Mouse (Mus musculus) CD4-positive, CD25-positive, alpha-beta regulatory T cell, adult 2 months (primary cell): Measurements from ENCODE around the gene Med23.

Source experiments
- DNase-seq: peaks from one replicate; pipeline ENCODE4 v3.0.0-alpha.2; 2012; ENCODE audit warnings: low read depth, low spot score

Med23 gene

GRCm38 (mm10) chr10:24869760-24870290 lies at the start of gene Med23:
Gene Med23 (plus strand): TSS chr10:24869986.
- DNase-seq = peak; percentile 97

- DNase-seq = no peak
Measured at GRCm38 (mm10) chr10:24821990-24822676, 47.7 kb upstream of the Med23 start.

DNA sequence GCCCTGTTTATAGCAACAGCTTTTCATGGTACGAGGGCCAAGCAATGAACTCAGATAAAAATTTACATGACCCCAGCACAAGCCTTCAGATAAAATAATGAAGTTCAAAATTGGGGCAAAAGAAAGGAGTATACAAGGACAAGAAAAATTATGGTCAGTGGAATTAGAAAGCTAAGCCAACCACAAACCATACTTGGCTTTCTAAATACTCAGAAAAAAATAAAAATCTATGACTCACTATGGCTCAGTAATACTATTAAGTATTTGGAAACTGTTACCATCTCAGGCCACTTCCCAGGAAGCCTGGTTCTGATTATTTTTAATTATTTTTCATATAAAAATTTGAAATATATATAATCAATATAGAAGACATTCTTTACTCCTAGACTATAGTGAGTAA lies 46.9 kb upstream of the Med23 start:
- no peak for DNase-seq

- DNase-seq = no peak
Measured at GRCm38 (mm10) chr10:24823265-24823664, 46.5 kb upstream of the Med23 start.

DNA sequence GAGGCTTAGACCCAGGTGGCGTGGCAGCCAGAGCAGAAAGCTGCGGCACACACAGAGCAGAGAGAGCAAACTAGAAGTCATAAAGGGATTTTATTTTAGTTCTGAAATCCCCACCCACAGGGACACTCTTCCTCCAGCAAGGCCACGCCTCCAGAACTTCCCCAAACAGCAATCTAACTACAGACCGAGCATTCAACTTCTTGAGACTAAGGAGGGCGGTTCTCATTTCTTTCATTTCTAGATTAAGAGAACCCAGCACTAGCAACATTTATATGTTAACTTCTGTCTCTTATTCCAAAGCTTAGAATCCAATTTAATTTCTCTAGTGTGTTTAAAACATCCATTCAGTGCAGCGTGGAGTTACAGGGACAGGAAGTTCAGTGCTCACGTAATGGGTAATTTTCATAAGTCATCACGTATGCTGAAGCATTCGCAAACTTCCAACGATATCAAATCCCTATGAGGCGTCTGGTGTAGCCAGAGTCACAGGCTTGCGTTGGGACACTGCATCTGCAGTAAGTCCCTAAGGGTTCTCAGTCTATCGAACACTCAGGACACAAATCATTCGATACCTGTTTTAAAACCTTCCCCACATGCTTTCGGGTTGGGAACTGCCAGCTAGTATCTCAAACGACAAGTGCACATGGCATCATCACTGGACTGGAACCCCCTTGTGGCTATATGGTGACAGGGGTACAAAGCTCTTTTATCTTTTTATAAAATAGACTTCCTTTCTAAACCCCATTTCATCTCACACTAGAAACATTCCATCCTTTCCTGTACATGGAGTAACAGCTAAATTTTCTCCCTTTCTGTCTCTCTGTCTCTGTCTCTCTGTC lies 45.9 kb upstream of the Med23 start:
- DNase-seq = peak; percentile 80

- peak; percentile 7 for DNase-seq
Measured at GRCm38 (mm10) chr10:24824621-24825020, 45.2 kb upstream of the Med23 start.

DNA sequence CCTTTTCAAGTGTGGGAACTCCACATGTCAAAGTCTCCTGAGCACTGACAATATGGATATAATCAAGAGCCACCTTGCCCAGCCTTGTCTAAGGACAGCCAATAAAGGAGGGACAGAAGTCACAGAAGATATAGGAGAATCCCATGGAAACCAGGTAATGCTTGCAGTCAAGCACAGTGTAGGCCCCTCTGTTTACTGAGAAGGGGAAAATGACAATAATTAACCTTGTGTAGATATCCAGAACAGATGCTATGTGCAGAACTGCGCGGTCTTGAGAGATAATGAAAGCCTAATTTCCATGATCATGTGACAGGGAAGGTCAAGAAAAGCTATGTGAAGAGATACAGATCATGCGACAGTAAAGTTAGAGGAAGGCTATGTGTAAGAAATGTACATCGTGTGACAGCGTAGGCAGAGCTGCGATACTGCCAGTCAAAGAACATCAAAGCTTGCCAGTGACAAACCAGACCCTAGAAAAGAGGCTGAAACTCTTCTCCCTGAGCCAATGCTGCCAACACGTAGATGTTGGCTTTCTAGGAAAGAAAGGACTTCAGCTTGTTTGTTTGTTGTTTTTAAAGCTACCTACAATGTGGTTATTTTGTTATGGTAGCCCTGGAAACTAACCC lies 44.2 kb upstream of the Med23 start:
- no peak for DNase-seq

- no peak for DNase-seq
Measured at GRCm38 (mm10) chr10:24826130-24826529, 43.7 kb upstream of the Med23 start.

- DNase-seq = no peak
Measured at GRCm38 (mm10) chr10:24828136-24828535, 41.6 kb upstream of the Med23 start.

DNA sequence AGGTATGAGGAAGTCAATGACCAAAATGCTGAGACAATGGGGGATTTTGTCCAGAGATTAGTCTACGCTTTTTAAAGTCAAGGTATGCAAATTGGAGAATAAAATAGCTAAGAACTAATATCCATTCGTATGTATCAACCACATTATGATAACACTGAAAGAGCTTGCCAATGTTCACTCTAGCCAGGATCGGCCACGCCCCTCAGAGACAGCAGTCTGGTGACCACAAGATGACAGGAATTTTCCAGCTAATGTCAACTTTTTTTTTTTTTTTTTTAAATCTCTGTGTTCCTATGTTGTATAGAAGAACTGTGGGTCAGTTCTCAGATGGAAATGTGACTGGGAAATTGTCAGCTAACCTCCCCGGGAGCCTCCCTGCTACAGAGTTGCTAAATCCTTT lies 39.3 kb upstream of the Med23 start:
- DNase-seq = no peak

DNA sequence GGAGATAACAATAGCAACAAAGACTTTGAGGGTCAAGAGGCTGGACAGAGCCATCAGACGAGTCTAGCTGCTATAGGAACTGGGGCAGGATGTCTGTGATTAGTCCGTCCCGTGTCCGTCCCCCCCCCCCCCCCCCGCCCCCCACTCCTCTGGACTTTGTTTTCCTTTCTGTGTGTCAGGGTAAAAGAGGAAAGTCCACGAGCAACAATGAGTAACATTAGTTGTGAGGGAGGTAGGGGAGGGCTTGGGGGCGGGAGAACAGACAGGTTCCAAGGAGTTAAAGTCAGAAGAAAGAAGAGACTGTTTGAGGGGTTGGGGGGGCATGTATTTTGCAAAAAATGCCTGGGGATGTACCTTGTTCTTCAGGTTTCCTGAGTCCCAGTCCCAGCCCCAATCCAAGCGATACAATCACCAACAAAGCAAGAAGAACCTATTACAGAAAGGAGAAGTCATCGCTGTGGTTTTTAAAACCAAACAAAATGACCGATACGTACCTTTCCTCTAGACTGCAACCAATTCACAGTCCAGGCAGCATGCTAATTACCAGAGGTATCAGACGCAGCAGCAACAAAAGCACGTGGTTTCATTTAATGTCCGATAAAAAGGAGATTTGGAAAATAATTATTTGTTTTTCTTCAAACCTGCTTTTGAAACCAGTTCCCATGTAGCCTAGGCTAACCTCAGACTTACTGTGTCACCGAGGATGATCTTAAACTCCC lies 38.2 kb upstream of the Med23 start:
- no peak for DNase-seq

DNA sequence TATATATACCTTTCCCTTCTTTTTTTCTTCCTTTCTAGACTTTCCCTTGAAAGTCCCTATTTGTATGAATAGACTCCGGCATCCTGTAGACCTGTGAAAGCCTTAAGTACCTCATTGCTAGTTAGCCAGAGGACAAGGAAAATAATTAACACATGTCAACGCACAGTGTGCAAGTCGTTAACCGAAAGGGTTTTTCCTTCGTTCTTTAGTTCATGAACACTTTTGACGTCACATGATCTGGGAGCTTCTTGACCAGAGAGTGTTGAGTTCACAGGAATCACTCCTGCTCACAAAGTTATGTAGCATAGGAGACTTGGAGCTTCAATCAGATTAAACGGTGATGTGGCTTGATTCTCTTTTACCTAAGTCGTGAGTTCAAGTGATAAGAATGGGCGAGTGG lies 37.5 kb upstream of the Med23 start:
- no peak for DNase-seq

- no peak for DNase-seq
Measured at GRCm38 (mm10) chr10:24834634-24835371, 35.0 kb upstream of the Med23 start.

DNA sequence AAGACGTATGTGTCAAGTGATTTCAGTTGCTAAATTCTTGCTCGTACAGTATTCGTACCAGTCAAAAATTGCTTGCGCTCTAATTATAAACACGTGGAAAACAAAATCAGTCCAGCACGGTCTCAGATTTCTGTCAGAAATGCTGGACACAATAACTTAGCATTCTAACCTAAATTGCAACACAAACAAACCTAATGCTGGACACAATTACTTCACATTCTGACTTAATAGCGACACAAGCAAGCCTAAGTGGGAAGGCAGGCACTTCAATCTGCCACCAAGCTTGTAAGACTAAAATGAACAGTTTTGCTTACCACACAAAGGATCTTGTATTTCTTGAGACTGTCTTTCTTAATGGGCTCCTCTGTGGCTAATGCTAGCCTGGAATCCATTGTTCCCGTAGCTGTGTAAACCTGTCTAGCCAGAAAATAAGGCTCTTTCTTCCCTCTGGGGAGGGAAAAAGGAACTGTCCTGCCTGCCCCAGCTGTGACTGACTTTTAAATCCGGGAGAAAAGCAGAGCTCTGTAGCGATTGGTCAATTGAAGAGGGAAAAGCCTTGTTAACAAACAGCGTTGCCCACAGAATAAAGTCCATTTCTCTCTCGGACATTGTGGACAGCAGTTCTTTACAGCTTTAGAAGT lies 34.0 kb upstream of the Med23 start:
- no peak for DNase-seq

DNA sequence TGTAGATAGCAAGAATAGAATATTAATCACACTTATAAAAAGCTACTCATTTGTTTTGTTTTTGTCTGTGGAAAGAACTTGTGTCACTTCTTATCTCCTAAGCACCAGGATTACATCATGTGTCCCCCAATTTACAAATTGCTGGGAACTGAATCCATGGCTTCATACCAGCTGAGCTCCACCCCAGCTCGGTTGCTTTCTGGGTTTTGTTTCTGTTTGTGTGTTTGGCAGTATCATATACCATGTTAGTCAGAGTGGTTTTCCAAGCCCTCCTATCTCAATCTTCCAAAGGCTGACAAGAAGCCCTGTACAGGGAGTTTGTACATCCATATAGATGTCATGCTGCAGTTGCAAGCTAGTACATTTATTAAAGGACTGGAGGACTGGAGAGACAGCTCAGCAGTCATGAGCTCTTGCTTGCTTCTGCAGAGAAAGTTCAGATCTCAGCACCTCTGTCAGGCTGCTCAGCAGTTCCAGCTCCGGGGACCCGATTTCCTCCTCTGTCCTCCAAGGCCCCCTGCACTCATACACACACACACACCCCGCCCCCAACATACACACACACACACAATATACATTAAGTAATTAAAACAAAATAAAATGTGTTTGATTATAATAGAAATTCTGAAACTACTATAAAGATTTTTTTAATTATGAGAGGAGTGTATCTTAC lies 33.3 kb upstream of the Med23 start:
- no peak for DNase-seq

DNA sequence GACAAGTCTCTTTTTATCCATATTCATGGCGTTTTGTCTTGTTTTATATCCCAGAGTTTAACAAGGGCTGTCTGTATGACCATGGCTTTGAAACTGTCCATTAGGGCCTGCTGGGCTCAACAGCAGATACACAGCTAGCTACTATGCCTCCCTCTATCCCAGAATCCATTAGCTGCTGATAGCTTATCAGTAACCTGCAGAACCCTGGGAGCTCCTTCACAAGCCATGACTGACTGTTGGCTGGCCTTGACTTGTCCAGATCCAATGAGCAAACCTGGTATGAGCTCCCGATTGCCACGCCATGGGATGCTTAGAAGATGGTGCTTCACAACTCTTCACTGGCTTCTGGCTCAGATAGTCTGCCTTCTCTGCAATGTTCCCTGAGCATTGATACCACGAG lies 29.0 kb upstream of the Med23 start:
- DNase-seq = no peak

DNA sequence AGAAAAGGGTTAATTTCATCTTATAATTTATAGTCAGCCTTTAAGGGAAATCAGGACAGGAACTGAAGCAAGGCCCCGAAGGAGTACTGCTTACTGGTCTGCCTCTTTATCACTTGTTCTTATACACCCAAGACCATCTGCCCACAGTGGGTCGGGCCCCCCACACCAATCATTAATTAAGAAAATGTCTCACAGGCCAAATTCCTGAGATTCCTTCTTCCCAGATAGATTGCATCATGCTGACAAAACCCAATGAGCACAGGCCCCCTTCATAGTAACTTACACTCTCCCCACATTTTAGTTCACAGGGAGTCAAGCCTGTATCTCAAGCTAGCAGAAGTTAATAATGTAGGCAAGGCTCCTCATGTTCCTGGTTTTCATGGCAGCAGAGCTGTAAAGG lies 27.8 kb upstream of the Med23 start:
- no peak for DNase-seq

GRCm38 (mm10) chr10:24842676-24843075 lies 27.1 kb upstream of the Med23 start, which contains the start of gene Enpp3:
Gene Enpp3 (minus strand): TSS chr10:24842823.
- no peak for DNase-seq

- DNase-seq = no peak
Measured at GRCm38 (mm10) chr10:24863146-24863545, 6.6 kb upstream of the Med23 start.

GRCm38 (mm10) chr10:24864434-24864833 lies 5.4 kb upstream of the Med23 start:
- peak; percentile 41 for DNase-seq
